Mouse (Mus musculus) kidney, adult 2 months (tissue): ENCODE results near the gene Krt13.

Experiments used
- CTCF ChIP-seq: fragments of 200-500 bp; conservative IDR thresholded peaks from 2 replicates; pipeline ENCODE4 v1.5.1; 2011; ENCODE audit warnings: low read depth, mild to moderate bottlenecking, control low read depth, low read length, moderate library complexity, mixed read lengths; ENCODE audit not compliant: insufficient read depth, insufficient read length
- POLR2A ChIP-seq: fragments of 200-500 bp; IDR thresholded peaks from one replicate; pipeline ENCODE4 v1.6.1; 2011; ENCODE audit warnings: low read depth, low read length, control low read depth

GRCm38 (mm10) chr11:100138809-100139208 is 17.4 kb upstream of the Krt13 start:
- no peak for TF ChIP-seq CTCF
- no peak for TF ChIP-seq POLR2A
